Mouse (Mus musculus) cerebral cortex, adult 2 months (tissue): ENCODE results near the gene Tspan9.

ENCODE experiments used
- WGBS: fragments of 180-500 bp; shearing (Covaris S2); methylation state at CpG from one replicate; pipeline ENCODE4 v1.1.7; 2018; 5-methylcytosine and 5-hydroxymethylcytosine counted together

The Tspan9 gene

DNA sequence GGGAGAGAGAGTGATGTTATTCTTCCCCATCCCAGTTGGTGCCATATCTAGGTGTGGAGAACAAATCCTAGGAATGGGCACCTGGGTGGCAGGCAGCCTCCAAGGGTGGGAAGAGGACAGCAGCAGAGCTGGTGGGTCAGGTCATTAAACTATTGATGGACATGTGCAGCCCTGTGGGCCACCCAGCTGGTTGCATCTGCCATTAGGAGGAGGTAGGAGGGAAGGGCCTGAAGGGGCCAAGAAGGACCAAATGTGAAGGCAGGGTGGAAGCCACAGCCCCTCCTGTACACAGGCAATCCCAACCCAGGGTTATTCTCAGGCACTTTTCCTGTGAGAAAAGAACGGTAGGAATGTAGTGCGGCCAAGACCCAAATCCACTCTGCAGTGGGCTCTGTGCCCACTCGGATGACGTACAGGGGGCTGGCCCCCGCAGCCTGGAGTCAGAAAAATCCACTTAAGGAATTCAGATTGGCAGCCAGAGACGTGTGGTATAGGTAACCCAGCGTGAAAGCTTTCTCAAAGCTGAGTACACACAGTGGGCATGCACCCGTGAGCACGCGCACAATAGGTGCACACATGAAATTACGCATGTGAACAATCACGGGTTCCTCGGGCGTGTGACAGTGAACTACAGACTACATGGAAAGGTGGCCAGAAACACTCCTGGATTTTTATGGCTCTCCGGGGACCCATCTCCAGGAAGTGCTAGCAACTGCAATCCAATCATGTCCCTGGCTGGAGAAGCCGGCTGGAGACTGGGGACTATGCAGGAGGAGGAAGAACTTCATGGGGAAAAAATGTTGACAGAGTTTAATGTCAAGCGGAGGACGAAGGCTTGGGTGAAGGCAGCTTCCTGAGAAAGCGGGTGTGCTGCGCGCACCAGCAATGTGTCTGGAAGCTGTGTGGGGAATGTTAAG lies 67.0 kb downstream of the Tspan9 start:
- WGBS = 80% methylated on average over 21 of the region's 21 CpGs

DNA sequence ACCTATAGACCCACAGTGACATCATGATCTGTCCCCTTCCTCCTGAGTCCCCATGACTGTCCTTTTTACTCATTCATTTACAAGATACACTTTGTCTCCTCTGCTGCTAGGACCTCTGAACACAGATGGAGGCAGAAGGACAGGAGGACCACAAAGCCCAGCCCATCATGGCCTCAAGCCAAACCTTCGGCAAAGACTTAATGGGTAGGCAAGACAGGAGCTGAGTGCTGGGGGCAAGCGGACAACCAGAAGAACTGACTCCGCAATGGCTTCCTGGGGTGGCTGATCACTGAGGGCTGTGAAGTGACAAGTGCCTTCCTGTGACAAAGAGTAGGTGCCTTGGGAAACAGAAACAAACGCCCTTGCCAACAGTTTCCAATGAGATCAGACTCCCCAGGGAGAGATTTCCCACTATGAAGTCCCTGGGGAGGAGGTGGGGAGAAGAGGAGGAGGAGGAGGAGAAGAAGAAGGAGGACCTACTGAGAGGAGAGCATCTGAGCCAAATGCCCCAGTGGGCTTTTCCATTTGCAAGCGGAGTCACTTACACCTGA lies 67.9 kb downstream of the Tspan9 start:
- WGBS = 66% methylated on average over 5 of the region's 5 CpGs

DNA sequence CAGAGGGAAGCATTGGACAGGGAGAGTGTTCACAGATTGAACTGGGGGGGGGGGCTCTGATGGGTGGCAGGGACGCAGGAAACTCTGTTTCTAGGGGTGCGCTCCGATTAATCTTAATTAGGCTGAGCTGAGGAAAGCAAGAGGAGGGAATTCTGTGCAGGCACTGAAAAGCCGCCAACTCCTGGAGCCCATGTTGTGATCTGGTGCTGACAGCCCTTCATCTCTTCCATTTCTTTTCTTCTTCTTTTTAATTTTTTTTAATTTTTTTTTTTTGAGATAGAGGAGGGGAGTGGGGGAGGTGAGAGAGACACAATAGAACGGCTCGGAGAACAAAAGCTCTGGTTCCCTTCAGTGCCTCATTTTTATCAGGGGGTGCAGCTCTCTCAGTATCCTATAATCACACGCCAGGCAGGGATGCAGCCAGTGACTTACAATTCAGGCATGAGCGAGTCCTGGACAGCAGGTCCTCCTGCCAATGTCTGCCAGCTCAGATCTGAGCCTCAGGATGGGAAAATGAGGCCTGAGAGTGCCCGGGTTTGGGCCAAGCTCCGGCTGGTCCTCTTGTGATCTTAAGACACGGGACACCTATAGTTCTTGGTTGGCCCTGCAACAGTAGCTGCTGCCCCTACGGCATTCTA lies 72.4 kb downstream of the Tspan9 start:
- WGBS = 77% methylated on average over 12 of the region's 12 CpGs

DNA sequence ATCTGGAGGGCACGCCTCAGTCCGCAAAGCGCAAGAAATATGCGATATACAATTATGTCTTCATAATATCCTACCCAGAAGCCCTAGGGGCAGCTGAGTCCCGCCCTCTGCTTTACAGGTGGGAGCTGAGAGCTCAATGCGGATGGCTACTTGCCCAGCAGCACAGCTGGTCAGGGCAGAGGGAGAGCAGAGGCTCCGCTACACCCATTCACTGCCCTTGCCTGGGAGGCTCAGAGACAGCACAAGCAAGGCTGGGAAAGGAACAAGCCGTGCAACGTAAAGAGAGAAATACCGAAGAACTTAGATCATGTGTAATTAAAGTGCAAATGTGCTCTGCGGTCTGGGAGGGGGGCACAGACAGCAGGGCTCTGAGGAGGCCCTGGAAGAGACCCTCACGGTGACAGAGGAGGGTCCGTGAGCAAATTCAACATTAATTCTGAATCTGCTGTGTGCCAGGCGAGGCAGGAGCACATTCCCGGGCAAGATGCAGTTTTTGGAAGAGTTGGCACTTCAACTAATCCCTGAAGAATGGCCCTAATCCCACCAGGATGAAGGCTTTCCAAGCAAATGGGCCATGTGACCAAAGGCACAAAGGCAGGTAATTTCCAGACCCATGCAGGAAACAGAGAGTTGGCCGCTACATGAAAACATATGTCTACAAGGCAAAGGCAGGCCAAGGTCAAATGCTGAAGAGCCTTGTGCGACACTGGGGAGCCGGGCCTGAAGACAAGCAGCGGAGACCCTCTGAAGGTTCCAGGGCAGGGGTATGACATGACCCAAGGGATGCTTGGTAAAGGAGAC lies 73.1 kb downstream of the Tspan9 start:
- WGBS = 77% methylated on average over 19 of the region's 19 CpGs

DNA sequence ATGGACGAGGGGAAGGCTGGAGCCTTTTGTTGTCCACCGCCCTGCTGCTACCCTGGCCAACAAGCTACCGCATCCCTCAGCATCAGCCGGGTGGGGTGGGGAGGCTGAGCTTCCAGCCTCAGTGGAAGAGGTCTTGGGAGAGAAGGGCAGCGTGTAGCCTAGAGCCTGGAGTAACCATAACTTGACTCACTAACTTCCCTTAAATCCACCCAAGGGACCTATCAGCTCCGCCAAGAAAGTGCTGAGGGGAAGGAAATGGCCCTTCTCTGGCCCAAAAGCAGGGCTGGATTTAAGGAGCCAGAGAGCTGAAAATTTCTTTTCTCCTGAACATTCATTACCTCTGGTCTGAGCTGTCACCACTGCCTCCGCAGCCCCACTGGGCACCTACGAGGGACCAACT lies 75.2 kb downstream of the Tspan9 start:
- WGBS = 89% methylated on average over 8 of the region's 8 CpGs

DNA sequence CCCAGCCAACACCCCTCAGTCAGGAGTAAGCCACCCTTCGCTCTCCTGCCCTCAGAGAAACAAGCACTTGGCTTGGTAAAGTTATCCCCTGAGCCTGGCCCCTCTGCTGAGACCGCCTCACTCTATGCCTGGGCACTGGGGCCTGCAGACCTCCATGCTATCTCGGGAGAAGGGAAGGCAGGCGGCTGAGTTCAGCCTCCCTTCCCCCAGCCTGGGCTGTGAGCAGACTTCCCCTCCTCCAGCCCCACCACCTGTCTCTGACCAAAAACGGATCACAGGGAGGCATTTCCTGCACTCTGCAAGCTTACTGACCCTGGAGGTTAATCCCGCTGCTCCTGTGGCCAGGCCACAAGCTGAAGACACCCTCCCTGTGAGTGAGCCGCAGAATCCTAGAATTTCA lies 77.4 kb downstream of the Tspan9 start:
- 67% methylated on average over 7 of the region's 7 CpGs for WGBS

DNA sequence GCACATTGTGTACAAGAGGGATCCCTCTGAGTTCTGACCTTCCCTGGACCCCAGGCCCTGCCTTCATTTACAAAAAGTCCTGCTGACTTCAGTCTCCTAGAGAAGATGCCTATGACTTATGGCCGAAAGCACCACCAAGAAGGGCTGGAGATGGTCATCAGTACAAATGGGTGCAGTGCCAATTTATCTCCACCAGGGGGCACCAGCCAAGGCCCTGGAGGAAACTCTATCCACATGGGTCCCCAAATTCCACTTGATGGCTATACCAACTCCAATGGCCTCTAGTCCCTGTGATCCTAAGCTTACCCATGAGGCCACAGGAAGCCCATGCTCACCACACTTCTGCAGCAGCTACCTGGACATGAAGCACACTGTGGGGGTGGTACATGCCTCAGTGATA lies 79.9 kb downstream of the Tspan9 start:
- 87% methylated on average over 1 of the region's 1 CpGs for whole genome bisulfite sequencing

DNA sequence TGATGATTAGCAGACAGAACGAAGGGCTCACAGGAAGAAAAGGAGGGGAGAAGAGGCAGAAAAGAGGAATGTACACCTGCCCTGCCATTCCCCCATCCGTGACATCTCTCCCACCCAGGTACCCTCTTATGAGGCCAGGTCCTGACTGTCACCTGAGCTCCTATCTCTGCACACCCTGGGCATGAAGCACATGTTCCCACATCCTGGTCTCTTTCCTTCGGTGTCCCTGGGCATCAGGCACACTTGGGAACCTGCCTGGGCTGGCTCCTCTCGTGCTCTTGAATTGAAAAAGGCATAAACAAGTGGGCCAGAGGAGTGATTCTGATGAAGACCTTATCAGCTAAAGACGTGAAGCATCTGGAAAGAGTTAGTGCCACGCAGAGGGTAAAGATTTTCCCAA lies 80.6 kb downstream of the Tspan9 start:
- WGBS = 89% methylated on average over 6 of the region's 6 CpGs

DNA sequence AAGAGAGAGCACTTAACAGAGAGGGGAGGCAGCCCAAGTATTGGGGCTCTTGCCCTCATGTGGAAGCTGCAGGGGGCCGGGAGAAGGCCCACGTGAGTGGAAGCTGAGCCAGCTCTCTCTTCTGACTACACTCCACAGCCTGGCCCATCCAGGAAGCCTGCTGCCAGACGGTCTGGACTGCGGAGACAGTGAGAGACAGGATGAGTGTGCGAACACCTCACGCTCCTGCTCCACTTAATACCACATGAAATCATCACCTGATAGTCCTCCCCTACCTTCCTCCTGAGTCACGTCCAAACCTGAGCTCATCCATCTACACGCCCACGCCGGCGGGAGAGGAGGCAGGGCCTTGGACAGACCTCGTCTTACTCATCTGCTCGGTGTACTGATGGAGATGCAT lies 81.2 kb downstream of the Tspan9 start:
- WGBS = 85% methylated on average over 13 of the region's 13 CpGs

DNA sequence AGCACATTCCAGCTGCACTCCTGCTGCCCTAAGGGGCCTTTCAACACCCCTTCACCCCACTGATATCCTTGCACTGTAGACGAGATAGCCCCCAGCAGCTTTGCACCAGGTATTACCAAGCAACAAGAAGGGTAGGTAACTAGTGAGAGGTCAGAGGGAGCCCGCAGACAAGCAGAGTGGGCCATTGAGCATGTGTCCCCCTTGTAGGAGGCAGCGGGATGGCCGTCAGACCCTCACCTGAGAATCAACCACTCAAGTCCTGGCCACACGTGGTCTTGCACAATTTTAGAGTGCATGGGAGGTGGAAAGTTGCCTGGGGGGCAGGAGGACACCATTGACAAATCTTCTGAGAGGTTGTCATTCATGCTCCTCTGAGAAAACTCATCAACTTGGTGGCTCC lies 82.1 kb downstream of the Tspan9 start:
- WGBS = 93% methylated on average over 5 of the region's 5 CpGs

DNA sequence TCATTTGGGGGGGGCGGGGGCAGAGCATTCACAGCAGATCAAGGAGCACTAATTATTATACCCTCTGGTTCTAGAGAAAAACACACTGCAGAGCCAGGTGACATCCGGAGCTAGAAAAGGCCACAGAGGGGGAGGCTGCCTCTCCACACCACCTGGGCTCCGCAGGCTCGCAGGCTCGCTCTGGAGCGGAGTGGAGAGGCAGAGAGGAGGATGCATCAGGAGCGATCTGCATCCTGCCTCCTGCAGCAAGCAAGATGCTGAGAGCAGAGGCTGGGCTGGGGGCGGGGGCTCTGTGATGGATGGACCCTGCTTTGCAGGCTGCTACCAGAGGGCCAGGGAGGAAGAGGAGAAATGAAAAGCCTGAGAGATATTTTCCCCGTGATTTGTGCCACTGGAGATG lies 84.8 kb downstream of the Tspan9 start:
- 48% methylated on average over 9 of the region's 9 CpGs for WGBS

DNA sequence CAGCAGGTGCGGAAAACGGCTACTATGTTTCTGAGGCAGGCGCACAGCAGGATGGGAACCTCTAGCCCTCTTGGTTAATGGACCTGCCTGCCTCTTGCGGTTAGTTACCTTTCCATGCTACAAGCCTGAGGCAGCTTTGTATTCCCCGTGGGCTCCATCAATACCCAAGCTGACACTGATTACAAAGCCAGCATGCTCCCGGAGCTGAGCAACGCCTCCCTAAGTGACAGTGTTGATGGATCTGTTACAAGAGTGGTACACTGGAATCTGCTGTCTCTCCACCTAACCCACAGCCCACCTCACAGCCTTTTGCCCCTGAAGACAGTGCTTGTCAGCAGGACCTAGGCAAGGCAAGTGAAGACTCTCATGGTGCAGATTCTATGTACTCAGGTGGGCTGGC lies 85.2 kb downstream of the Tspan9 start:
- 79% methylated on average over 7 of the region's 7 CpGs for WGBS

DNA sequence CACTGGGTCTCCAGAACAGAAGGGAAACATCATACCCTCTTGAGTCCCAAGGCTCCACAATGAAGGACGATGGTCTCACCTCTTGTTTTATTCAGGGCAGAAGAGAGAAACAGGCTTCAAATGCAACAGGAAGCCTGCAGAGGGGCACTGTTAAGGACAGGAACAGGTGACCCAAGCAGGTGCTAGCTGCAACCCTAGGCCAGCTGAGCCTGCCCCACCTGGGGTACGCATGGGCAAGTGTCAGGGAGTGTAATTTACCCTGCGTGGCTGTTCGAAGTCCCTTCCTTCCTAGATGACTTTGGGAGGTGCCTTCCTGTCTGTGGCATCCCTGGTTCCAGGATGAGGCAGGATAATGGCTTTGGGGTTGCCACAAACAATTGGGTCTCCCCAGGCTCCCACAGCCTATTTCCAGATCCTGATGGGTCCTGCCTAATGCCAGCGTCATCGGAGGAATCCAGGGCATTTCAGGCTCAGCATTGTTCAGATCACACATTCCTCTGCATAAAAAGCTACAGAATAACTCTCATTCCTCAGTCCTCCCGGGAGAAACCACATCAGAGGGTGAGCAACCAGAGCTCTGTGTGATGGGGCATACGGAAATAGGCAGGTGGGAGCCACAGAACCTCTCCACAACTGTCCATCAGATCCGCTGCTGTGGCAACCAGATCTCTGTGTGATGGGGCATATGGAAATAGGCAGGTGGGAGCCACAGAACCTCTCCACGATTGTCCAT lies 90.2 kb downstream of the Tspan9 start:
- WGBS = 64% methylated on average over 10 of the region's 10 CpGs

DNA sequence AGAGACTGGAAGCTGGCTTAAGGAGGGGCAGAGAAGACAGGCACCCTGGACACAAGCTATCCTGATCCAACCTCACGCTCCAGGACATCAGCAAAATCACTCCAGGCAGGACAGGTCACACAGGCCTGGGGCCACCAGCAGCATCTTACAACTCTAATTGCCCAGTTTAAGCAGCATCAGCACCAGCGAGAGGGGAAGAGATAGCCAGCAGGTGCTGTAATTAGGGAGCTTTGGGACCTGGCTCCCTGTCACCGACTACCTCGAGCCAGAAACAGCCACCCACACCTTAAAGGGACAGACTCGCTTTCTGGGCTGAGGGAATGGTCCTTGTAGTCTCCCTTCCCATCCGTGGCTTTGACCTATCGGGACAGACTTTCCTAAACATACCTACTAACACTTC lies 95.7 kb downstream of the Tspan9 start:
- 66% methylated on average over 7 of the region's 7 CpGs for WGBS

DNA sequence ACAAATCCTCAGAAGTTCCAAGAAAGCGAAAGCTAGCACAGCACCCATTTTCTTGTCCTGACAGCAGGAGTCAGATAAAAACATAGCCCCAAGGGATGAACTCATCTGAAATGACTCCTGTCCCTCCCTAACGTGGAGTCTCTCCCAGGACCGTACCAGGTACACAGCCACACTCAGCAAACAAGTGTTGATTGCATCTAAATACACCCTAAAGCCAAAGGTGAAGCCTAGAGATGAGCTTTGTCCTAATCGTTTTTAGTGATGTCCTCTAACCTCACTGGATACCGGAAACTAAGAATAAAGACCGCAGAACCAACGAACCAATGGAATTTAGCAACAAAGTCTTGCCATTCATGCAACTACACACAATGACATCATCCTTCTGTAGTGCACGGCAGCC lies 96.2 kb downstream of the Tspan9 start:
- whole genome bisulfite sequencing = 83% methylated on average over 8 of the region's 8 CpGs

DNA sequence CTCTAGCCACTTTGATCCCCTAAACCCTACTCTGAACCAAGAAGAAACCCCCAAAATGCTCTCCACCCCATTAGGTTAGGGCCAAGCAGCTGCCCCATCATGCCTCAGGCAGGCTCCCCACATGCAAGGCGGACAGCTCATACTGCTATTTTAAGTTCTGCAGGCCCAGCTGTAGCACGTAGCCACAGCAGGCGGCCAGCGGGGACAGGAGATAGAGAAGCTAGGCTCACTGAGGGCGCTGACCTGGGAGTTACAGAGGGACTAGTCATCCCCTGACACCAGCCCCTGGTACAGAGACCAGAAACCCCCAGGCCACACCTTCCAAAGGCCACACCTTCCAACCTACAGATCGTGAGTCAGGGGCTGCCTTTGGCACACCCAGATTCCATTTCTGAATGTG lies 96.6 kb downstream of the Tspan9 start:
- WGBS = 80% methylated on average over 6 of the region's 6 CpGs

DNA sequence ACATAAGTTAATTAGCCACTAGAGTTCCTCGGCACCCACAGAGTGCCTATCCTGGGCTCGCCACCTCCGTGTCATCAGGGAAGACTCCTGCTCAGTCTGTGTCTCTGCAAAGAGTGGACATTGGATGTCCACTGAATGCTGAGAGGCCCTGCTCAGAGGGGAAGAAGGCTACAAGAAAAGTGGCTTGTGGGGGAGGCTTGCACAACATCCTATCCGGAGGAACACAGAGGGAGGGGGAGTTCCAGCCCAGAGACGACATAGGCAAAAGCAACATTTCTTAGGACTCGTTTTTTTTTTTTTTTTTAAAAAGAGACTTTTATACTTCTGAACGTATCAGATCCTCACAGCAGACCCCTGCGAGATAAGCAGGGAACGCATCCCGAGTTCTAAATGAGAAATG lies 98.7 kb downstream of the Tspan9 start:
- WGBS = 67% methylated on average over 10 of the region's 10 CpGs

DNA sequence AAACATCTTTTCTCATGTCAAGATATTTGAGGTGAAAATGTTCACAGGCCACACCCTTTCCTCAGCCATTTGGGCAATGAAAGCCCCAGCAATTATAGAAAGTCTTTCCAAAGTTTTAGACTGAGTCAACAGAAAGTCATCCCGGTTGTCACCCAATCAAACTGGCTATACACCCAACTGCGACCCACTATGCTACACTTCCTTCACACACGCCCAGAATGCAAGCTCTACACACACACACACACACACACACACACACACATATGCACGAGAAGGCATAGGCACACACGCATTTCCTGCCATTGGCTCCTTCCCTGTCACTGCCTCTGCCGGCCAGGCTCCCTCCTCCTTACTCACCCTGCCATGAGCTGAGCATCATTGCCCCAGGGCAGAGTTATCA lies 99.9 kb downstream of the Tspan9 start:
- WGBS = 82% methylated on average over 6 of the region's 6 CpGs

DNA sequence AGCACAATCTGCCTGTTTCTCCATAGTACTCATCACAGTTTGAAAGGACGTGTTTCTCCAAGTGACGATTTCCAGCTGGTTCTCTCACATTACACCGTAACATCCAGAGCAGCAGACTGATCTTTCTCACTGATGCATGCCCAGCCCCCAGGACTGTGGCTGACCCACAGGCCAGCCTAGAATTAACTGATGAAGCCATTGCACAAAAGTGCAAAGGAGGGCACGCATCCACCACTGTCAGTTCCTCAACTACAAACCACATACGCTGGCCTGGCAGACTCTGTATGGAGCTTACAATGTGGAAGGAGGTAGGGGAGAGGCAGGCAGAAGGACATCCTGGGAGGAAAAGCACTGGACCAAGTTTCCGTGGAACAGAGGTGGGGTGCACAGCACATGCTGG lies 101.6 kb downstream of the Tspan9 start:
- WGBS = 65% methylated on average over 6 of the region's 6 CpGs

DNA sequence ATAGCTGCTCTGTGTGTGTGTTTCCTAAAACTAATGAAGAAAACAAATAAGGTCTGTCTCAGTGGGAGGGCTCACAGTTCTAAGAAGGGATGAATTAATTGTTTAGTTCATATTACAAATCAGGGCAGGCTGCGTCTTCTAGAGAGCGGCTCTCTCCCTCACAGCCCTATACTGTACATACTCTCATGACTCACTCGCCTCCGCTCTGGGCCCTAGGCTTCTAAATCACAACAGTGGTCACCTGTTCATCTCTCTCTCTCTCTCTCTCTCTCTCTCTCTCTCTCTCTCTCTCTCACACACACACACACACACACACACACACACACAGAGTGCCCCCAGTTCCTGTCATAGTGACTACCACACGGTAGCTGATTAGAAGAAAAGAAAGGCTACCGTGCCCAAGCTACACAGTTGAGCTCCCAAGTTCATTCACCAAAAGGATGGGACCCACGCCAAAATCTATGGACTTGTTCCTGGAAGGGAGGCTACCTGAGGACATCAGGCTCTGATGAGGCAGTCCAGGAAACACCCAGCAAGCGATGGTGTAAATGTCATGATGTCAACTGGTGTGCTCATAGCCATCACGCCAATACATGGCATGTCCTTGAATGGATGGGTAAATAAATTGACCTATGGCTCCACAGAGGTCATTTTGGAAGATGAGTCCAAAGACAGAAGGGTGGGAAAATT lies 104.2 kb downstream of the Tspan9 start:
- WGBS = 77% methylated on average over 9 of the region's 9 CpGs

DNA sequence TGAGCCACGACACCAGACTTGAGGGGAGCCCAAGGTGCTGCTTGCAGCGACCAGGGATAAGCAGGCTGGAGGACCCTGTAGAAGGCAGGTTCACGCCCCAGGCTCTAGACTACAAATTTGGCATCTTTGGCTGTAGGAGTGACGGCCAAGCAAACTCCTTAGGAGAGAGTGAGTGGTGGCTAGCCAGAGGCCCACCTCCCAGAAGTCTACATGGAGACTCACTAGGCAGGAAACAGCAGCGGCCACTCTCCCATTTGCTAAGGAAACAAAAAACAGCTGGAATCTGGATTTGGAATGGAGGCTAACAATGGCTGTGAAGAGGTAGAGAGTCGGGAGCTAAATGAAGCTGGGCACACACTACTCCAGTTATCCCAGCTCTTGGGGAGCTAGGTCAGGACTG lies 104.8 kb downstream of the Tspan9 start:
- WGBS = 85% methylated on average over 6 of the region's 6 CpGs
